Mouse (Mus musculus): ENCODE measurements around the gene Six6.

- TF ChIP-seq POLR2A (IDR thresholded peaks at IDR 0.05; ENCODE audit: low read depth, low read length) (no peak), CTCF (IDR thresholded peaks at IDR 0.05; ENCODE audit: extremely low read depth, insufficient read depth, insufficient read length, insufficient replicate concordance) (no peak)
These were observed 18.2 kb downstream of the Six6 start for GRCm38 (mm10) chr12:72957829-72958424.

All from spleen, adult 2 months (tissue).